Mouse (Mus musculus) embryonic facial prominence, embryonic 10.5 days (tissue): ENCODE measurements at regions not wholly inside any gene's neighbourhood (a gene's known extent, or its start where the extent isn't known, plus 50 kb on each side); places are given as distances from the start of the nearest gene placed in this dataset.

ENCODE experiments used
- DNase-seq: peaks from one replicate; pipeline ENCODE4 v3.0.0-alpha.2; 2017; ENCODE audit warnings: low spot score
- H3K27ac ChIP-seq: fragments of 300-500 bp; sonication (generic); replicated peaks from 2 replicates; pipeline ENCODE4 v1.5.1; 2016; ENCODE audit warnings: mild to moderate bottlenecking
- H3K27me3 ChIP-seq: fragments of 300-500 bp; sonication (generic); replicated peaks from 2 replicates; pipeline ENCODE4 v1.6.1; 2016; ENCODE audit warnings: low read depth, mild to moderate bottlenecking; ENCODE audit not compliant: poor library complexity, severe bottlenecking
- H3K36me3 ChIP-seq: fragments of 300-500 bp; sonication (generic); replicated peaks from 2 replicates; pipeline ENCODE4 v1.6.1; 2016; ENCODE audit warnings: mild to moderate bottlenecking, moderate library complexity
- H3K4me1 ChIP-seq: fragments of 300-500 bp; sonication (generic); 2 replicates; pipeline ENCODE4 v1.6.1; 2016
- H3K4me3 ChIP-seq: fragments of 300-500 bp; sonication (generic); 2 replicates; pipeline ENCODE4 v1.5.1; 2016; ENCODE audit warnings: mild to moderate bottlenecking, moderate library complexity
- H3K9me3 ChIP-seq: fragments of 300-500 bp; sonication (generic); 2 replicates; pipeline ENCODE4 v1.6.1; 2016; ENCODE audit warnings: mild to moderate bottlenecking
- WGBS: fragments of 180-500 bp; shearing (Covaris S2); methylation state at CpG from one replicate; pipeline ENCODE4 v1.1.7; 2016; 5-methylcytosine and 5-hydroxymethylcytosine counted together

DNA sequence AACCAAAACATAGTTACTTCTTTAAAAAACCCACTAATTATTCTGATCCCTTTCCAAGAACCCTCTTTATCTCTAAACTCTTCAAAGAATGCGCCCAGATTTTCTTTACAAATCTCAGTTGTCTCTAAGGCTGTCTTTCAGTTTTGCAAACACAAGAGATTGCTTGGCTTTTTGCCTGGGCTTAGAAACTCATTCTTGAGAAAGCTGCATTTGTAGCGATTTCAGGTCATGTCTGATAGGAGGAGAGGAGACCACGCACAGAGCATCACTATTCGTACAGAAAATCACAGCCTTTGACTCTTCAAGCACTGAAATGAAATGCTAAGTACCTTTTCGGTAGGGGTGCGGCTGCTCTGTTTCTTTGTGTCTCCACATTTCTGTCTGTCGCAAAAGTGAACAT lies 64.8 kb upstream of the Trpm3 start:
- H3K9me3 ChIP-seq = no peaks in the 10 kb centered on the region
- H3K27ac ChIP-seq = no peak overlapping the region
- 86% methylated on average over 7 of the region's 7 CpGs for WGBS
- H3K4me1 ChIP-seq = no peaks in the 10 kb centered on the region
- no peak for DNase-seq
- H3K4me3 ChIP-seq = no peak overlapping the region
- H3K36me3 ChIP-seq = no peaks in the 10 kb centered on the region
- H3K27me3 ChIP-seq = no peaks in the 10 kb centered on the region

DNA sequence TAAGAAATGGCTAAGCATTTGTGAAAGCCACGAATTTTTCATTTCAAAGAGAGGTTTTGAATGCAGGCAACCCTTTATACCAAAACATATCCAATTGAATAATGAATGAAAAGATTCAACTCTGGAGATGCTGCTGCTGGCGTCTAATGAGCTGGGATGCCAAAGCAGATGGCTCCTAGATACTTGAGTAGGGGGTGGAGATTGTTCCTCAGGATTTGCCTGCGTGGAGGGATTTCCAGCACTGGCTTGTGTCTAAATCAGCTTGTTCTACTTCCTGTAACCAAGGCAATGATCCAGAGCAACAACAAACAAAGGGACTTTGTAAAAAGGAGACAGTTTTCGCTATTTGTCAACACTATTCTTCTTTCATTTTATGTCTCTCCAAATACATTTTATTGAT lies 57.4 kb upstream of the Trpm3 start:
- Histone ChIP-seq H3K4me1 (no peaks in the 10 kb centered on the region), H3K27me3 (no peaks in the 10 kb centered on the region), H3K27ac (no peak overlapping the region), H3K4me3 (no peak overlapping the region), H3K36me3 (no peaks in the 10 kb centered on the region), H3K9me3 (no peaks in the 10 kb centered on the region)
- WGBS = 46% methylated on average over 4 of the region's 4 CpGs
- DNase-seq = no peak
